Mouse (Mus musculus) lung, postnatal 14 days (tissue): Measurements from ENCODE around the gene Tmem200b.
A peak's percentile ranks its signal among the peaks of the same experiment; 100 is the strongest.

ENCODE experiments used
- DNase-seq: peaks from one replicate; pipeline ENCODE4 v3.0.0; 2021

Gene Tmem200b

GRCm38 (mm10) chr4:131968873-131969272, 47.3 kb downstream of the Tmem200b start:
- DNase-seq: peak; percentile 15

- DNase-seq: no peak
These were observed 48.8 kb downstream of the Tmem200b start for GRCm38 (mm10) chr4:131970244-131970853.
